In genomic region chr4:150854839-150855246, GRCm38 (mm10) we compare ENCODE assay signal across 8 mouse cellular contexts. TPM values are rescaled to one million over a fixed set of nuclear protein-coding genes. Genes with fewer than 3 reads are reported as not detected.
DNase-seq lines count a peak whose midpoint lies in the region; ATAC-seq and TF ChIP-seq lines count a peak whose summit lies in the region.

No protein-coding gene starts in this region.

- no peaks in the 10 kb centered on the region for H3K4me1 ChIP-seq in bone marrow, adult 2 months (ENCODE audit: control insufficient read depth, insufficient read depth, low read length)
- H3K4me1 ChIP-seq in embryonic facial prominence, embryonic 14.5 days (ENCODE audit: control insufficient read depth, insufficient read depth, low read length): peaks cover 3% of the 10 kb centered on the region
- 0 out of 2 replicates have a peak, but pooled peaks cover 2% of the 10 kb centered on the region for H3K4me1 ChIP-seq in heart, embryonic 11.5 days (ENCODE audit: control insufficient read depth, insufficient read depth, low read length)
- peaks cover 40% of the 10 kb centered on the region for H3K4me1 ChIP-seq in kidney, embryonic 15.5 days
- H3K4me1 ChIP-seq in limb, embryonic 15.5 days: peaks cover 16% of the 10 kb centered on the region

- no peaks in the 10 kb centered on the region for H3K9me3 ChIP-seq in embryonic facial prominence, embryonic 14.5 days (ENCODE audit: control insufficient read depth, low read length)
- H3K9me3 ChIP-seq in heart, embryonic 11.5 days (replicated peaks; ENCODE audit: control insufficient read depth, low read length): no peaks in the 10 kb centered on the region
- H3K9me3 ChIP-seq in kidney, embryonic 15.5 days (replicated peaks): no peaks in the 10 kb centered on the region
- no peaks in the 10 kb centered on the region for H3K9me3 ChIP-seq in limb, embryonic 15.5 days

- peak overlapping the region; percentile 74; the same call in 1 of the 2 replicates for H3K27ac ChIP-seq in bone marrow, adult 2 months (ENCODE audit: control insufficient read depth, insufficient read depth, low read depth, low read length, poor library complexity)
- H3K27ac ChIP-seq in embryonic facial prominence, embryonic 14.5 days (replicated peaks; ENCODE audit: low read depth, low read length): peak overlapping the region; percentile 98
- peak overlapping the region; percentile 97 for H3K27ac ChIP-seq in heart, embryonic 11.5 days (ENCODE audit: low read depth, low read length)
- peak overlapping the region; percentile 97 for H3K27ac ChIP-seq in kidney, embryonic 15.5 days
- peak overlapping the region; percentile 96 for H3K27ac ChIP-seq in limb, embryonic 15.5 days

- peak; percentile 96; the same call in 1 of the 2 replicates for TF ChIP-seq POLR2A in bone marrow, adult 2 months (IDR thresholded peaks at IDR 0.05; ENCODE audit: borderline replicate concordance, control insufficient read depth, low read depth, low read length)

- H3K36me3 ChIP-seq in embryonic facial prominence, embryonic 14.5 days (ENCODE audit: control insufficient read depth, insufficient read depth, low read length): no peaks in the 10 kb centered on the region
- no peaks in the 10 kb centered on the region for H3K36me3 ChIP-seq in heart, embryonic 11.5 days (ENCODE audit: control insufficient read depth, insufficient read depth, low read length)
- 0 out of 2 replicates have a peak, but pooled peaks cover 4% of the 10 kb centered on the region for H3K36me3 ChIP-seq in kidney, embryonic 15.5 days
- no peaks in the 10 kb centered on the region for H3K36me3 ChIP-seq in limb, embryonic 15.5 days

- no peak for TF ChIP-seq CTCF in bone marrow, adult 2 months (IDR thresholded peaks at IDR 0.05; ENCODE audit: control insufficient read depth, insufficient read depth, low read length)

- H3K4me2 ChIP-seq in embryonic facial prominence, embryonic 14.5 days (ENCODE audit: low read depth, low read length): peak overlapping the region; percentile 73
- peak overlapping the region; percentile 68 for H3K4me2 ChIP-seq in heart, embryonic 11.5 days
- H3K4me2 ChIP-seq in kidney, embryonic 15.5 days: peak overlapping the region; percentile 68
- H3K4me2 ChIP-seq in limb, embryonic 15.5 days: peak overlapping the region; percentile 77

- WGBS in bone marrow, adult 2 months: under 1% methylated on average over 59 of the region's 59 CpGs
- under 1% methylated on average over 36 of the region's 59 CpGs for WGBS in embryonic facial prominence, embryonic 14.5 days
- under 1% methylated on average over 50 of the region's 59 CpGs for WGBS in heart, embryonic 11.5 days (ENCODE audit: insufficient replicate concordance)
- WGBS in kidney, embryonic 15.5 days: under 1% methylated on average over 59 of the region's 59 CpGs
- WGBS in limb, embryonic 15.5 days: under 1% methylated on average over 47 of the region's 59 CpGs

- H3K4me3 ChIP-seq in bone marrow, adult 2 months (replicated peaks; ENCODE audit: control insufficient read depth, low read depth, low read length): peak overlapping the region; percentile 60
- H3K4me3 ChIP-seq in embryonic facial prominence, embryonic 14.5 days (ENCODE audit: low read depth, low read length): peak overlapping the region; percentile 90
- H3K4me3 ChIP-seq in heart, embryonic 11.5 days (ENCODE audit: low read depth, low read length): peak overlapping the region; percentile 77
- H3K4me3 ChIP-seq in kidney, embryonic 15.5 days (replicated peaks): peak overlapping the region; percentile 70
- H3K4me3 ChIP-seq in limb, embryonic 15.5 days: peak overlapping the region; percentile 71

- ATAC-seq in embryonic facial prominence, embryonic 14.5 days (ENCODE audit: low read depth): peak; percentile 98
- ATAC-seq in heart, embryonic 11.5 days (replicated peaks; ENCODE audit: insufficient number of reproducible peaks, low FRiP score, low TSS enrichment): peak; percentile 94
- ATAC-seq in kidney, embryonic 15.5 days (replicated peaks; ENCODE audit: low FRiP score): peak; percentile 95
- peak; percentile 95 for ATAC-seq in limb, embryonic 15.5 days (ENCODE audit: insufficient number of reproducible peaks, low FRiP score, low TSS enrichment, low read depth)

- DNase-seq in 3T3-L1 (ENCODE audit: low read depth, low spot score): peak; percentile 86
- peak; percentile 97 for DNase-seq in embryonic facial prominence, embryonic 14.5 days (ENCODE audit: low spot score)
- DNase-seq in monocyte, adult 2 months (ENCODE audit: low read depth in 1 of 2, low spot score in 2 of 2): peak; percentile 80 to 96
- DNase-seq in spleen, postnatal 14 days (ENCODE audit: low spot score in 2 of 2): peak; percentile 84 to 89

- no peaks in the 10 kb centered on the region for H3K27me3 ChIP-seq in embryonic facial prominence, embryonic 14.5 days (replicated peaks; ENCODE audit: control insufficient read depth, insufficient read depth, low read length)
- peaks cover 2% of the 10 kb centered on the region; the same call in 1 of the 2 replicates for H3K27me3 ChIP-seq in heart, embryonic 11.5 days (ENCODE audit: control insufficient read depth, insufficient read depth, low read length)
- H3K27me3 ChIP-seq in kidney, embryonic 15.5 days: no peaks in the 10 kb centered on the region
- no peaks in the 10 kb centered on the region for H3K27me3 ChIP-seq in limb, embryonic 15.5 days

- peak overlapping the region; percentile 96 for H3K9ac ChIP-seq in embryonic facial prominence, embryonic 14.5 days (ENCODE audit: low read depth, low read length)
- H3K9ac ChIP-seq in heart, embryonic 11.5 days (ENCODE audit: low read depth, low read length): peak overlapping the region; percentile 92
- H3K9ac ChIP-seq in kidney, embryonic 15.5 days: peak overlapping the region; percentile 84
- peak overlapping the region; percentile 89 for H3K9ac ChIP-seq in limb, embryonic 15.5 days

RNA-seq across cellular contexts. Expression of gene Errfi1, which starts 1.1 kb away (rescaled TPM):
- 7.3 and 14.7 TPM in 2 replicates for polyA plus RNA-seq in bone marrow, adult 2 months (2011; ENCODE audit: insufficient read depth, insufficient read length, low replicate concordance, missing spikeins)
- 25.5 and 26.7 TPM in 2 replicates for polyA plus RNA-seq in embryonic facial prominence, embryonic 14.5 days (2014; fragmentation: Nextera tagmentation; extraction: Ambion mirVana)
- 17.0 and 20.7 TPM in 2 replicates for polyA plus RNA-seq in heart, embryonic 11.5 days (2014; fragmentation: Nextera tagmentation; extraction: Ambion mirVana)
- 29.3 and 34.2 TPM in 2 replicates for polyA plus RNA-seq in kidney, embryonic 15.5 days (2015; fragmentation: Nextera tagmentation; extraction: Ambion mirVana)
- polyA plus RNA-seq in limb, embryonic 15.5 days (2015; fragmentation: Nextera tagmentation; extraction: Ambion mirVana): 29.4 and 31.4 TPM in 2 replicates

RNA-seq across cellular contexts. Expression of gene Park7, which starts 59.4 kb away (rescaled TPM):
- polyA plus RNA-seq in bone marrow, adult 2 months (2011; ENCODE audit: insufficient read depth, insufficient read length, low replicate concordance, missing spikeins): 73.9 and 121 TPM in 2 replicates
- polyA plus RNA-seq in embryonic facial prominence, embryonic 14.5 days (2014; fragmentation: Nextera tagmentation; extraction: Ambion mirVana): 387 and 401 TPM in 2 replicates
- 360 and 371 TPM in 2 replicates for polyA plus RNA-seq in heart, embryonic 11.5 days (2014; fragmentation: Nextera tagmentation; extraction: Ambion mirVana)
- polyA plus RNA-seq in kidney, embryonic 15.5 days (2015; fragmentation: Nextera tagmentation; extraction: Ambion mirVana): 391 and 393 TPM in 2 replicates
- 349 and 381 TPM in 2 replicates for polyA plus RNA-seq in limb, embryonic 15.5 days (2015; fragmentation: Nextera tagmentation; extraction: Ambion mirVana)

RNA-seq across cellular contexts. Expression of gene Tnfrsf9, which starts 59.5 kb away (rescaled TPM):
- not detected in 2 replicates for polyA plus RNA-seq in bone marrow, adult 2 months (2011; ENCODE audit: insufficient read depth, insufficient read length, low replicate concordance, missing spikeins)
- 0.11 and 0.80 TPM in 2 replicates for polyA plus RNA-seq in embryonic facial prominence, embryonic 14.5 days (2014; fragmentation: Nextera tagmentation; extraction: Ambion mirVana)
- polyA plus RNA-seq in heart, embryonic 11.5 days (2014; fragmentation: Nextera tagmentation; extraction: Ambion mirVana): 0.11 and 0.29 TPM in 2 replicates
- 0.32 and 0.40 TPM in 2 replicates for polyA plus RNA-seq in kidney, embryonic 15.5 days (2015; fragmentation: Nextera tagmentation; extraction: Ambion mirVana)
- 0.83 and 1.1 TPM in 2 replicates for polyA plus RNA-seq in limb, embryonic 15.5 days (2015; fragmentation: Nextera tagmentation; extraction: Ambion mirVana)

Comparison
In these comparisons a context has a peak if more than half of its experiments do, and no peak if none do; other contexts are left out.
1. Peak in every context shown above with its lines: DNase-seq, ATAC-seq, H3K4me3 ChIP-seq and H3K27ac ChIP-seq.